Mouse (Mus musculus) sigmoid colon, adult 10 weeks (tissue): ENCODE measurements around the gene Spef2. TPM values are rescaled to one million over a fixed set of nuclear protein-coding genes. Genes with fewer than 3 reads are reported as not detected.

Experiments used
- polyA plus RNA-seq: library from polyadenylated mRNA; stranded (reverse); fragments of 350-450 nt; fragmentation: Illumina TruSeq; extraction: RNeasy Lipid Tissue Mini Kit (QIAGEN cat#74804); gene quantifications from one replicate; pipeline ENCODE4 v1.2.3, GENCODE M21; 2014; ENCODE audit warnings: low read depth, low replicate concordance

Spef2 gene
- polyA plus RNA-seq: 0.19 TPM

DNA sequence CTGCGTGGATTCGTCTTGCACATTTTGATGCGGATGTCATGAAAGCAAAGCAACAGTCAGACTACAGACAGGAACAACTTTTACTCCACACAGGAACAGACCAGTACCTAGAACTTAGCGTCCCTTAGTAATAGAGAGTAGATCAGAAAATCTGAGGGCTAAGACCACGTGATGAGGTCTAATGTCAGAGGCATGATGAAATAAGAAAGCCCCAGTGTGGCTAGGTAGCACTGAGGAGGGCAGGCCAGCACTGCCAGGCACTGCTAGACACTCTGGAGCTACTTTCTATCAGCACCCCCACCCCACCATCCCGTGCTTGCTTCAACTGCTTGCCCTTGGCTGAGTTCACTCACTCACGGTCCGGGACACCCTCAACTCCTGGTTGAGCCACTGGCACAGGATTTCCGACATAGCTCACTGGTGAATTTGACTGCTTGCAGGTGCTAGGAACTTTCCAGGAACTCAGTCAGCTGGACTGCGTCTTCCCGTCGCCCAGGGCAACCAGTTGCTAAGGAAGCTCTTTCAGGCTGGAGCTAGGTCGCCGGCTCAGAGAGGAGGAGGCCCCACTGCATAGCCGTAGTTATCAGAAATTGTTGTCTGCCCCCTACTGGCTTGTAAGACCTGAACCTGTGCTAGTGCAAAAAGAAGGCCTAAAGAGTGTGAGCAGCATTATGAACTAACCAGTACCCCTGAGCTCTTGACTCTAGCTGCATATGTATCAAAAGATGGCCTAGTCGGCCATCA, at the start of gene Spef2:
TSS of gene Spef2 (minus strand) at position 510 of the 744 bp plus-strand sequence.

DNA sequence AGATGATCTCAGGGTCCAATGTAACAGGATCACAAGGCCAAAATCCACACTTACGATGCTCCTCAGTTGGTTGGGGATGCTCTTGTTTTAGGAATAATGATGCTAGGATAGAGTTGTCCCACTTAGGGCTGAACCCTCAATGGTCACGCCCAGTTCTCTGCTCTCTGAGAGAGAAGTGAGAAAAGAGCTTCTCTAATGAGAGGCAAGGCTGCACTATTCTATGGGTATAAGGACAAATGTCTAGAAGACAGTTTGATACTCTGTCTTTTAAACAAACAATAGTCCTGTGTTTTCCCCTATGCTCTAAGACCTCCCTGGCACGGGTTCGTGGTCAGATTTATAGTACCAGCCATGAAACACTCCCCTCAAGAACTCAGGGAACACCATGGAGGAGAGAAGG, 218.6 kb downstream of the Spef2 start, which contains the start of gene Il7r:
TSS of gene Il7r (minus strand) at position 101 of the 400 bp plus-strand sequence.

Other genes starting within 250 kb of the Spef2 start
- 8.8 TPM for gene Il7r, start 218.7 kb downstream of the Spef2 start, polyA plus RNA-seq